In genomic region chr17:85508386-85508785, GRCm38 (mm10) we compare ENCODE assay signal across 34 mouse cellular contexts.
"Had no signal": no experiment of that assay in that cellular context is flagged by ENCODE, and none has a peak within 500 bp of the region (broad histone marks: within the 10 kb centered on the region; RNA-seq: fewer than 3 reads in every experiment).

No protein-coding gene starts in this region.

- H3K9ac ChIP-seq: heart, embryonic 13.5 days; heart, embryonic 15.5 days; hindbrain, embryonic 12.5 days; hindbrain, embryonic 13.5 days; hindbrain, embryonic 14.5 days; hindbrain, embryonic 15.5 days; intestine, embryonic 15.5 days; kidney, embryonic 15.5 days had no signal

- H3K4me1 ChIP-seq: heart, embryonic 13.5 days; heart, embryonic 15.5 days; hindbrain, embryonic 12.5 days; hindbrain, embryonic 13.5 days; hindbrain, embryonic 15.5 days; intestine, embryonic 15.5 days; kidney, embryonic 15.5 days had no signal

- DNase-seq: heart, postnatal 10 days; heart, postnatal 14 days; heart, postnatal 36 days; heart, postnatal 4 days; kidney, adult 11 months; kidney, adult 18-20 months; kidney, adult 2 months; kidney, adult 8-10 months; kidney, adult 9 months; kidney, postnatal 10 days; kidney, postnatal 14 days; kidney, postnatal 25 days; kidney, postnatal 36 days; kidney, postnatal 4 days; layer of hippocampus, adult 9-11 months; layer of hippocampus, postnatal 36 days had no signal

- H3K27ac ChIP-seq: heart, embryonic 13.5 days; heart, embryonic 15.5 days; hindbrain, embryonic 10.5 days; hindbrain, embryonic 12.5 days; hindbrain, embryonic 13.5 days; hindbrain, embryonic 14.5 days; hindbrain, embryonic 15.5 days; hindbrain, postnatal 0 days; intestine, embryonic 15.5 days; kidney, embryonic 15.5 days; kidney, postnatal 0 days; layer of hippocampus, adult 2 months; left cerebral cortex, adult 2 months had no signal

- H3K4me2 ChIP-seq: heart, embryonic 11.5 days; heart, embryonic 13.5 days; heart, embryonic 15.5 days; hindbrain, embryonic 12.5 days; hindbrain, embryonic 13.5 days; hindbrain, embryonic 14.5 days; hindbrain, embryonic 15.5 days; intestine, embryonic 15.5 days; kidney, embryonic 15.5 days had no signal

- ATAC-seq: hindbrain, embryonic 16.5 days; hindbrain, postnatal 0 days; inflammation-experienced regulatory T-cells, adult 6 months; intestine, embryonic 15.5 days; intestine, embryonic 16.5 days; intestine, postnatal 0 days had no signal

- H3K27me3 ChIP-seq: heart, embryonic 15.5 days; hindbrain, embryonic 12.5 days; hindbrain, embryonic 15.5 days; intestine, embryonic 15.5 days; kidney, embryonic 15.5 days had no signal

- H3K4me3 ChIP-seq: heart, embryonic 13.5 days; heart, embryonic 15.5 days; hindbrain, embryonic 10.5 days; hindbrain, embryonic 12.5 days; hindbrain, embryonic 13.5 days; hindbrain, embryonic 15.5 days; intestine, embryonic 15.5 days; kidney, embryonic 15.5 days; layer of hippocampus, adult 2 months; left cerebral cortex, adult 2 months had no signal

- H3K36me3 ChIP-seq: heart, embryonic 13.5 days; heart, embryonic 15.5 days; hindbrain, embryonic 10.5 days; hindbrain, embryonic 12.5 days; hindbrain, embryonic 13.5 days; hindbrain, embryonic 15.5 days; intestine, embryonic 15.5 days; kidney, embryonic 15.5 days had no signal

- H3K9me3 ChIP-seq: heart, embryonic 13.5 days; heart, embryonic 15.5 days; hindbrain, embryonic 10.5 days; hindbrain, embryonic 13.5 days; hindbrain, embryonic 15.5 days; intestine, embryonic 15.5 days; kidney, embryonic 15.5 days had no signal
